Mouse (Mus musculus) neural tube, embryonic 10.5 days (tissue): ENCODE data around the gene Wdfy4.

Experiments used
- DNase-seq: peaks from one replicate; pipeline ENCODE4 v3.0.0-alpha.2; 2017; ENCODE audit warnings: low spot score; ENCODE audit errors: extremely low spot score

The Wdfy4 gene

DNA sequence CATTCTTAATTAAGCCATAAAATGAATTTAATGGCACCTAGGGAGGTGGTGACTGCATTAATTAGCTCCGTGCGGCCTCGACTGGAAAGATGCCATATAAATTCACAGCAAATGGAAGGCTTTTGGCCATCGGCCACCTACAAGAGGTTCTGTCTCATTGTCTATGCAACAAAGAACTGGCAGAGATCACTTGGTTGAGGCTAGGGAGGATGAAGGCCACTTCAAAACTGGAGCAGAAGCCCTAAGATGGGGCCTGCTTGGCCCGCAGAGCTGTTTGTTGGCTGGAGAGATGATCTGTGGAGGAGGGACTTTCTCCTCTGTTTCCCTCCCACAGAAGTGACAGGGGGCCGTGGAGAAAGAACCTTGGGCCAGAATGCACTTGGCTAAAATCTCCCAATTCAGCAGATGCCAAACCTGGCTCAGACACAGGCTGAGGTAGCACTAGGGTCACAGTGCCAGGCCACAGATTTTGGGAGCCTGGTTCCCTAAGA, 103.9 kb downstream of the Wdfy4 start:
- no peak for DNase-seq

DNA sequence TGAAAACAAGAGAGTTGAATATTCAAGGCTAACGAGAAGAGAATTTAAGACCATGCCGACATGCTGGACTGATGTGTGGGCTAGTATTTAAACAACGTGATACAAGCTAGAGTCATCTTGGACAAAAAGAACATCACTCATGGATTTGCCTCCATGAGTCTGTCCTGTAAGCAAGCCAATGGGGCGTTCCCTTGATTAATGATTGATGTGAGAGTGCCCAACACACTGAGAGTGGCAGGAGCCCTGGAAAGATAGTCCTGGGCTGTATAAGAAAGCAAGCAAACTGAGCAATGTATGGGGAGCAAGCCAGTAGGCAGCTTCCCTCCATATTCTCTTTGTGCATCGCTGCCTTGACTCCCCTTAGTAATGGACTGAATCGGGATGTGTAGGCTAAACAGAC, 106.7 kb downstream of the Wdfy4 start:
- DNase-seq = no peak

DNA sequence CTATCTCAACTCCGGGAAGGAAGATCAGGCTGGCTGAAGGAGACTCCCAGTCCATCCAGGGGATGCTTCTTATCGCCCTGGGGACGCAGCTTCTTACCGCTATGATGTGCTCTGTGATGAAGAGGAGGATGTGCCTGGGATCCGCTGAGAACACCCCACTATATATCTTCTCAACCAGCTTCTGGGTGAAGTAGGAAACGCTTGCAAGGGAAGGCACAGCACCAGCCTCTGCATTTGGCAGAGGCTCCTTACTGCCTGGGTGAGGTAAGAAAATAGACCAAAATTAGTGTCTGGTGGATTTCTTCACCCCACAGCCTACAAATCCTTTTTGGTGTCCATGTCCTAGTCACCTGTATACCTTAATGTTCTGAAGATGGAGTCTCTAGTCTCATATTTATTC, 107.2 kb downstream of the Wdfy4 start:
- no peak for DNase-seq

DNA sequence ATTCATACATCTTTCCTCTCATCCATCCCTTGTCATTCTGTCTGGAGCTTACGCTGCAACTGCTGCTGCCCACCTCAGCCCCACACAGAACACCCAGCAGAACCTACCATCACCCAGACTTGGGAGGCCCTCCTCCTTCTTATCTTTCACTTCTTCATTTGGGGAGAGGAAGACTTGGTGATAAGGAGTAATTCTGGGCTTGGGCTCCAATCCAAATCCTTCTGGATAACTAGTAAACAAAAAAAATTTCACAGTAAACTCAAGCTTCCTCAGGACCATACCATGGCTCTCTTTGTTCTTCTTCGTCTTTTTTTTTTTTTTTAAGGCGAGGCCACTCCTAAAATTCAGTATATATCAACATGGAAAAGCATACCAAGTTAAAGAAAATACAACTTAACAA, 112.0 kb downstream of the Wdfy4 start:
- no peak for DNase-seq

DNA sequence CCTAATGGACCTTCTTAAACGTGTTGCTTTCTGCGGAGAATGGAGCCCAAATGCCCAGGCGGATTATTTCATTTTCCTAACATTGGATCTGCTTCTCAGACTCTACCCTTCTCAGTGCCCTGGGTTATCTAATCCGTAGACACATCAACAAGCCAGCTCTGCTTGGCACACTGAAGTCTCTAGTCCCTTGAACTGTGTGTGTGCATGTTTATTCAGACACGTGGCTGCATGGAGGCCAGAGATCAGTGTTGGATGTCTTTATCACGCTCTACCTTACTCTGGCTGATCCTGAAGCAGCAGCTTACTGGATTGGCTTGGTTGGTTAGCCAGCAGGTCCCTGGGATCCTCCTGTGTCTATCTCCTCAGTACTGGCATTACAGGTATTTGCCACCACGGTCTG, 113.0 kb downstream of the Wdfy4 start:
- no peak for DNase-seq

DNA sequence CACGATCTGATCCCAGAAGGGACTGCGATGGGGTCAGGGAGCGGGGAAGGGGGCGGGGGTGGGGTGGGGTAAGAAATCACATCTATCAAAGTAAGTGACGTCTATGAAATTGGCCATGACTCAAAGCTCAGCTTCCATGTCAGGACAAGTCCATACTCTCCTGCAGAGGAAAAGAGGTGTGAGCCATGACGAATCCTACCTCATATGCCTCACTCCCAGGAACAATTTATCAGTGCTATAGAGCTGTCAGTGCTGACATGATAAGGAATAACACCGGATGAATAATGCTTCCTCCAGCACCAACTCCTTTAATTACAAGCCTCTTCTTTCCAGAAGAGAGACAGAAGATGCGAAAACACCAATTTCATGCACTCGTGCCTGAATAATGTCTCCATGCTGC, 117.6 kb downstream of the Wdfy4 start:
- peak; percentile 18 for DNase-seq

DNA sequence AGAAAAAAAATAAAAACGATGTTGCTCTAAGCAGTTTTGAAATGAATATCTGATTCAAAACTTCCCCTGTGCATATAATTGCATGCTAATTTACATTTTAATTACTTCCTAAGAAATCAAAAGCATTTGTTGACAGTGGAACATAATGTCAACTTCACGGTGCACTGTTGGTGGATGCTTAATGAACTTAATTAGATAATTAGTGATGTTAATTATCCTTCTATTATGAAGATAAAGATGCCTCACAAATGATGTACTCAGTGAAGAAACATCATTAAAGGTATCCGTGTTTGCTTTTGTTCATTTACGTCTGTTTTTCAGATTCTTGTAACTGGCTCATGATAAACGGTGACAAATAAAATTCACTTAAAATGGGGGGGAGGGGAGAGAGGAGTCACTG, 122.3 kb downstream of the Wdfy4 start:
- DNase-seq = no peak

DNA sequence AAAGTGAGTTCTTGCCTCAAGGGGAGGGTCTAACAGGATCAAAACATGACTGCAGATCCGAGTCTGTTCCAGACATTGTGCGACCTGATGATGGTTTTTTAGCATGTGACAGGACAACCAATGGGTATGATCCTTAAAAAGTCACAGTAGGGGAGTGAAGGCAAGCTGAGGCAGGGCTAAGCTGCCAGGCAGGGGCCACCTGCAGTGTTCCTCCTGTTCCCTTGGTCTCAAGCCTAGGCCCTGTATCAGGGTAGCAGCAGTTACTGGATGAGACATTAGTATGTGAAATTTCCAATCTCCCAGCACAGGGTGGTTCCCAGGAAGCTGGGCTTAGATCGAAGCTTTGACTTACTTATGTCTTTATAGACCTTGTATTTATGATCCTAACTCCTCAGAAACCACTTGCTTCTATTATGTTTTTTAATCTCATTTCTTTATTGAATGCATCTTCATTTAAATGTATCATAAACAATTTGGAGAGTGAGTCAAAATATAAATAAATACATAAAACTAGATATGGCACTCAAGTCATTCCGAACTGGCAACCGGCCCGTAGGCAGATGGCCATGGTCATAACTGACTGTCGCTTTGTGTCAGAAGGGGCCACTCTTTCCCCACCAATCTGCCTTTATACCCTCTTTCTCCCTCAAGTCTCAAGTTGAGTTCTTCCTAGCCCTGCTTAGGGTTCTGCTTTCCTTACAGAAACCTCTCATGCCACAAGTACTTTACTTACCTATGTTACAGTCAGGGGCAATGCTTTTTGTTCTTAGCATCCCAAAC, 126.2 kb downstream of the Wdfy4 start:
- no peak for DNase-seq

DNA sequence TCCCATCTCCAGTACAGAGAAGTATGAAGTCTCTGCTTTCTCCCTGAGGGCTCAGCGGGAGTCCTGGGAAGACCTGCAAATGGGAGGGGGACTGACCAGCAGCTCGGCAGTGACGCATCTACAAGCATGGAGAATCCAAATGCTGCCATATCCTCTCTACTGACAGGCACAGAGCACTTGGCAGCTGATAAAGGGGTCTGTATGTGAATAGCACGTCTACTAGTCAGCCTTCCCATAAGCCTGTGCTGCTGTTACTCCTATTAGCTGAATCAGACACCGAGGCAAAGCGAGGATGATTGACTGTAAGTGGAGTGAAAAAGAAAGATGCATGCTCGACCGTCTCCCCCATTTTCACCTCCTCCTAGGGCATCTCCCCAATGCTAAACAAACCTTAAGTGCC, 131.9 kb downstream of the Wdfy4 start:
- no peak for DNase-seq

DNA sequence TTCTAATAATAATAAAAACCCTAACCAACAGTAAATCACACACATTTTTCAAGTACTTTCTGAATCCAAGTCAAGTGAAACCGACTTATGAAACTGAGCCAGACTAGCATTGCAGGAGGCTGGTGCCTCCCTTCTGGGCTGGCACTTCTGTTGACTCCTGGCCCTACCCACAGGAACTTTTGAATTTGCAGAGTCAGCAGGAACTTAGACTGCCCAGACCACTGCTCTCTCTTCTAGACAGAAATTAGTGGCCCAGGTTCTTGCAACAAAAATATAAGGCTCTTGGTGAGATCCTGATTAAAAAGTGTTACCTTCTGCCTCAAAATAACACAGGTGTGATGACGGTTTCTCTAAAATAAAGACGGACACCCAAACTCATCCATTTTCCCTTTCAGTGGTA, 140.1 kb downstream of the Wdfy4 start:
- DNase-seq = no peak

DNA sequence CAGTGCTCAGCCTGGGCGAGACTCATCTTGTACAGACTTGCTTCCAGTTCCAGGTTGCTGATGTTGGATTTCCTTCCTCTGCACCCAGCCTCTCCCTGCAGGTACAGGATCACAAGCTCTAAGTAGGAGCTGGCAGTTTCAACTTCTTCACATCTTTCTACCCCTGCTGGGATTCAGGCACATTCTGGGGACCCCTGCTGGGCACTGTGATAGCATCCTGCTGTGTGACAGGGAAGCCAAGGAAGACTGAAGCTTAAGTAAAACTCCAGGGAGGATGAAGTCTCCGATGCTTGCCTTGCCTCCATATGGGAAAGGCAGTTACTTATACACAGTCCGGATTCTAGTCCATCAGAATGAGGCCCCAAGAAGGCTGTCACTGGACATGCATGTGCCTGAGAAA, 148.5 kb downstream of the Wdfy4 start:
- no peak for DNase-seq

DNA sequence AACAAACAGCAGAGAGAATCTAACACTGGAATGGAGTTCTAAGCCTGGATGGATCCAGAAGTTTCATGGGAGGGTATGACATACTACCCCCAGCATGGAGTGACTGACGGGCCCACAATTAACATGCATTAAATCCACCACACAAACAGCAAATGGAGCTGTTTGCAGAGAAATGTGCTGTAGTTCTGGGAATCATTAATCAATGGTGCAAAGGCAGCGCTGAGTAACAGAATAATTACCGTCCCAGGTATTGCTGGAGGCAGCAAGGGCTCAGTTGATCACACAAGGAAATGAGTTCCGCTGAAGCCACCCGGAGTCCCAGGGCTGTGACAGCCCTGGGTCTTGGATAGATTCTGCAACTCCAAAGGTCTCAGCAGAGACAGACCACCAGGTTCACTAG, 149.9 kb downstream of the Wdfy4 start:
- DNase-seq = no peak

DNA sequence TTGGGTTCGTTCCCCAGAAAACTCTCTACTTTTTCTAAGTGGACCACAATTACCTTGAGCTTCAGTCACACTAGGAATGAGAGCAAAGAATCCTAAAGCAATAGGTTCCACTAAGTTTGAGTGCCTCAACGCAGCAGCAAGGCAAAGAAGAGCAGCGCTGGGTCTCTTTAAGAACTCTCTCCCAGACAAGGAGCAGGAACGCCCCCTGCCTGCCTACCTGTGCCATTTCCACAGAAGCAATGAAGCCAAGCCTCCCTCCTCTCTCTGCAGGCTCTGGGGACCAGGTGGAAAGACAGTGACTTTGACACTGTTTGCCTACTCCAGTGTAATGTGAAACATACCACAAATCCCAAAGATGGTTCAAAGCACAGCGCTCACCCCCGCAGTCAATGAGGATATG, 151.9 kb downstream of the Wdfy4 start:
- peak; percentile 39 for DNase-seq

DNA sequence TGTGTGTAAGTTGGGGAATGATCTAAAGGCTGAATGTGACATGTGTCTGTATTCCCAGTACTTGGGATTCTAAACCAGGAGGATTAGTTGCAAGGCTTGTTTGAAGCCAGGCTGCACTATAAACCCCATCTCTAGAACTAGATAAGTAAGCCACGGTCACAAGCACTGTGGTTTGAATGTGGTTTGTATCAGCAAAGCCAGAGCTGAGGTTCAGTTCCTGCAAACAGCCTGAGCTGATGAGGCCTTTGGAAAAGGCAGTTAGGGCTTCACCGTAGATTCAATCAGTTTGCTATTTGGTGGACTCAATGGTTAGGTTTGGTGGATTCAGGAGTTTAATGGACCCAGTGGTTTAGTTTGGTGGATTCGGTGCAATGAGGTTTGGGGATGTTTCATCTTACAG, 154.5 kb downstream of the Wdfy4 start:
- no peak for DNase-seq

DNA sequence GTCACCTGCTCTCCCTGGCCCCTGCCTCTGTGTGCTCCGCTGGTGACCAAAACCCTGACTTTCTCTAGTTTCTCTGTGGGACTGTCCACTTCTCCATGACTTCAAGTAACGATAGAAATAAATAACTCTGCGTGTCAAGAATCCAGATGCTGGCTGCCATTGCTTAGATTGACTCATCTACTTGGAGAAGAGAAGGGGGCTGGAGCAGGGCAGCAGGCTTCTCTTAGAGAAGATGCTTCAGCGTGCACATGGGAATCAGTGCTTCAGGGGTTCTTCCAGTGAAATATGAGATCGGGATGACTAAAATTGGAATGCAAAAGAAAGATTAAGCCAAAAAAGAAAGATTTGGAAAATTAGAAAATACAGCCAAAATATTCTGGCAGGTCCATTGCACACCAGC, 165.7 kb downstream of the Wdfy4 start:
- DNase-seq = no peak

DNA sequence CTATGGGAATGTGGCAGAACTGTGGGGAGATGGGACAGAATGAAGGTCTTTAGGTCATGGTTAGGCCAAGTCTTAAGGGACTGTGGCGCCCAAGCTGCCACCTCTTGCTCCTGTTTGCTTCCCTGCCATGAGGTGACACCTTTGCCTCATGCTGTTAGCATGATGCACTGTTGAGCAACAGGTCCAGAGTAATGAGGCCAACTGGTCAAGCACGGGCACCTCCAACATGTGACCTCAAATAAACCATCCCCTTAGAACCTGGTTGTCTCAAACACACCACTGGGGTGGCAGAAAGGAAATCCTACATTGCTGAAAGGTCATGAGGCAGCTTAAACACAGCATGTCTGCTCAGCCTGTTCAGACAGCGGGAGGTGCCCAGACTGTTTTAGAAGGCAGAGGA, 166.3 kb downstream of the Wdfy4 start:
- no peak for DNase-seq

DNA sequence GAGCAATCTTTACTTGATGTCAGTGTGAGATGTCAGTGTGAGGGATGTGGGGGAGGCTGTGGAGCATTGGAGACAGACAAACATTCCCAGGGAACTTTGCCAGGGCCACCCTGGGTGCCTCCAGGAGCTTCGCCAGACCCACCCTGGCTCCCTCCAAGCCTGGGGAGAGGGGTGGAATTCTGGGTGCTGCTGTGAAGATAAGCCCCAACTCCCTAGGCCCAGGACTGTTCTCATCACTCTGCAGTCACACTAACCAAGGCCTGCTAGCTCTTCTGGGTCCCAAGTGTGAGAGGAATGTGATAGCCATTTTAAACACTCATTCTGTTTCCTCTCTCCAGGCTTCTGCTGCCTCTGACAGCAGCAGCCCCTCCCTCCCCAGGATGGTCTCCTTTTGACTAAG, 177.7 kb downstream of the Wdfy4 start:
- DNase-seq = no peak

DNA sequence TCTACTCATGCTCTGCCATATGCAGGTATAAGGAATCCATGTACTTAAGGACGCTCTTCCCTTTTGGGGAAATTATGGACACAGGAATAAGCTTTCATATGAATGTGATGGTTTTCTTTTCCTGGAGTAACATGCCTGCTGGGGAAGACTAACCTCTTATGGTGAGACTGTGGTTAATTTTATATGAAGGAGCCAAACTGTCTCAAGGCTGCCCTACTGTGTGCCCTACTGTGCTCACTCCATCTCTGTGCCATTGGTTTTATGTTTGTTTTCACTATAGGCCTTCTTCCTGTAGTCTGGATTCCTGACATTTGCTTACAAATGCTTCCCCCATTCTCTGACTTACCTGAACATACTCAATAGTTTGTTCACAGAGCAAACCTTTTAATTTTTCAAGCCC, 180.2 kb downstream of the Wdfy4 start:
- no peak for DNase-seq

DNA sequence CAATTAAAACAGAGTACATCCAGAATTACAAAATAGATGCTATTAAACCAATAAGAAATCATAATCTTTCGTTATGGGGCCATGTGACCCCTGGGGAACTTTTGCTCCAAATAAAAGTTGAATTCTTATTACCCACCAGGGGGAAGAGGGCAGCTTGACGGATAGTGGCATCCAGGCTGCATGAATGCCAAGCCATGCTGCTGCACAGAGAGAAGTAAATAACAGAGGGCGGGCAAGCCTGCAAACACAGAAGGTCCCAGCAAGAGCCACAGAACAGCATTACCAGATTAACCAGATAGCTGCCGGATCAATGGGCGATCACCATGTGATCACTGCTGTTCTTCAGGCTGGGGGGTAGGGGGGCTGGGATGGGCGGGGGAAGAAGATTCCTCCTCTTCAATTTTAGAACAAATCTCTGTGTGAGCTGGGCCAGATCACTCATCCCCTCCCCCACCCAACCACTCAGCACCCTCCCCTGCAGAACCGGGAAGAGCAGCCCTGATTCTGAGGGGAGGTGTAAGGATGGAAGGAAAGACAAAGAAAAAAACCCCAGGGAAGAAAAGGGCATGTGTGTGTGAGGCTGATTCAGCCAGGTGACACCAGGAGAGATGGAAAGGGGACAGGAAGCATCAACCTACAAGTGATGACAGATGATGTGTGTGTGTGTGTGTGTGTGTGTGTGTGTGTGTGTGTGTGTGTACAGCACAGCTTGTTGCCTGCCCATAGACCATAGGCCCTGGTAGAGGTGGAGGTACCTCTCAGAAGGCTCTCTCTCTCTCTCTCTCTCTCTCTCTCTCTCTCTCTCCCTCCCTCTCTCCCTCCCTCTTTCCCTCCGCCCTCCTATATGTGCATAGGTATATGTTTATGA, 185.0 kb downstream of the Wdfy4 start:
- DNase-seq = no peak

DNA sequence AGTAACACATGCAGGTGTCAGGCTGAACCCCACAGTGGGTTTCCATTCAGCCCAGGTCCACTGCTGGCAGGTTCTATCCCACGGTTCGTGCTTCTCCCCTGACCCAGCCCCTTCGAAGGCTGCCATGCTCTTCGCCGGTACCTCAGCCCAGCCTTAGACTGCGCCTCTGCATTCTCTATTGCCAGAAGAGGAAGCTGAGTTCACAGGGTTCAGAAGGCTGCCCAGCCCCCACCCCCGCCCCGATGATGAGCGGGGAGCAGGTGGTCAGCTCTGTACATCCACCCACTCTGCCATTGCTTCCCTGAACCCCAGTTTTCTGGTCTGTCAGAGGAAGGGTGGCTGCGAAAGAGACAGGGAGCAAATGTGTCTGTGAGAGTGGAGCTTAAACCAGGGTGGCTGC, 185.8 kb downstream of the Wdfy4 start:
- no peak for DNase-seq

DNA sequence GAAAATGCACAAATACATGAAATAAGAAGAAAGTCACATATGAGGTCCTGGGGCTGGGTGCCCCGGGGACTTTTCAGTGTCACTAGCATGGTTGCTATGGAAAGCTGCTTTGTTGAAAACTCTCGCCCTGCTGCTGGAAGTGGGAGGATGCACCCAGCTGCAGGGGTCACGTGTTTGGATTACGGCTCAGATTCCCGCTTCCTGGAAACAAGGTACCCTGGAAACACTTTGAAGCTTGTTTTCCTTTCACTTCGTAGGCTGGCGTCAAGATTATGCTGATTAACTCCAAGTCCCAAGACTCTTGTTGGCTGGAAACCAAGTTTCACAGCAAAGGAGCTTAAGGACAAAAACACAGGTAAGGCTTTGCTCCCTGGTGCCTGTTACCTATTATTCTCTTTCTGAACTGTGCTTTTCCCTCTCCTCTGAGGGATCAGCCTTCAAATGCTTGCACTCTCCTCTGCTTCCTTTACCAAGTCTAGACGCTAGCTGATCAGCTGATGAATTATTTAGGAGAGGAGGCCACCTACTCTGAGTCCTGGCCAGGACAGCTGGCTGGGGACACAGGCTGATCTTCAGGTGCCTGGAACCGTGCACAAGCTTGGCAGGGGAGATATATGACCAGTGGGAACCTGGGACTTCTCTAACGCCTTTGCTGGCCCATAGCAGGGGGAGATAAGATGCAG, 190.2 kb downstream of the Wdfy4 start:
- DNase-seq = peak; percentile 47

DNA sequence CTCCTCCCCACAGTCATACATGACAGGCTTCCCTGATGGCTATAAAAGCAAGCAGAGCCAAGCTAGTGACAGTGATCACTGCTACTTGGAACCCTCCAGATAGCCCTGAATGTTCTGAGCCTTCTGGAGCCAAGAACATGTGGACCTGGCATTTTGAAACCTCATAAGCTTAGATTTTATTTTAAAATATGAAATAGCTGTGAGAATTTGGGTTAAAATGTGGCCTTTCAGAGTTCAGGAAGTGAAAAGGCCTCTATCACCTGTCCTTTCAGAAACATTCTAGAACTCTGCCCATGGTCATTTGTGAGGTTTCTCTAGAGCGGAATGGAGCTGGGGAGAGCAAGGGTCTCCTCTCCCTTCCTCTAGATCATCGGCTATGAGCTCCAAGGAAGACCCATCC, 194.2 kb downstream of the Wdfy4 start, which contains the start of gene Lrrc18:
Gene Lrrc18 (plus strand): TSS at position 301 of the 400 bp plus-strand sequence.
- DNase-seq = no peak
